Mouse (Mus musculus) heart, adult 2 months (tissue): ENCODE data around the gene Crim1.

Experiments
- CTCF ChIP-seq: fragments of 200-600 bp; IDR thresholded peaks from 2 replicates; pipeline ENCODE4 v1.8.1; 2022; ENCODE audit warnings: antibody characterized with exemption, mild to moderate bottlenecking, moderate library complexity
- EP300 ChIP-seq: fragments of 200-500 bp; IDR thresholded peaks from 2 replicates; pipeline ENCODE4 v1.6.1; 2011; ENCODE audit warnings: low read depth, low read length, control low read depth; ENCODE audit not compliant: insufficient read depth
- POLR2A ChIP-seq: fragments of 200-500 bp; IDR thresholded peaks from 2 replicates; pipeline ENCODE4 v1.6.1; 2011; ENCODE audit warnings: mild to moderate bottlenecking, low read depth, low read length, control low read depth; ENCODE audit not compliant: insufficient read depth

DNA sequence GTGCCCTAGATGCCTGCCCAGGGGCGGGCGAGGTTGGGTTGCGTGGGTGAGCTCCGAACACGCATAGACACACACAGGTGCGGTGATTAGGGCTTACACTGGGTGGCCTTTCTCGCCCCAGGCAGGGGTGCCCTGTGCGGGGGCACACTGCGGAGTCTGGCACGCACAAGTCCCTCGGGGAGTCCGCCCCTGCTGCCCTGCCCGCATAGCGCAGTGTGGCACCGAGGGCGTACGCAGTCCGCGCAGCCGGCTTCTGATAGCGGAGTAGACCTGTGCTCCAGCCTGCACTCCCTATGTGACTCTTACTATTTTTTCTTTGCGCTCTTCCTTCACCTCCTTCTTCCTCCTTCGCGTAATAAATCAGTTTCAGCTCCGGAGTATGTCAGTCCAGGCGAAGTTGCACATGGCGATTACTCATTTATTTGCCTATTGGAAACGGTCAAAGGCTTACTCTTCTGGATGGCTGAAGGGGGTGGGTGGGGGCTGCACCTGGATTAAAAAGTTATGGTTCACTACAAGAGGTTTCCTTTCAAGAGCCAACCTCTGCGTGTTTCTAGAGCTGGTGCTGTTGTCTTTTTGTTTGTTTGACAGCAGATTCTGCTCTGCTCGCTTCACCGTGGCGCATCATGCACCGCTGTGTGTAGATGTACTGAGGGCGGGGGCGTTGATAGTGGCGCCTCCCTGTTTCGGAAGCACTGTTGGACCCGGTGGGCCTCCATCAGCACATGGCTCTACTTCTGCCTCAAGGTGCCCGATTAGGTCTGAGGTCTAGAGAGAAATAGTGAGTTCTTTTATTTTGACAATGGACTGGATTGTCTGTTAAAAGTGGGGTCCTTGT is 1.4 kb downstream of the Crim1 start:
- no peak for TF ChIP-seq CTCF
- no peak for TF ChIP-seq POLR2A
- TF ChIP-seq EP300 = no peak
